Mouse (Mus musculus) spleen, postnatal 10 days (tissue): ENCODE measurements around the gene Sdk1.

Source experiments
- DNase-seq, 2 experiments: peaks; one replicate each; pipeline ENCODE4 v3.0.0; 2021 to 2022; ENCODE audit warnings: low spot score in 2 of 2

The Sdk1 gene

DNA sequence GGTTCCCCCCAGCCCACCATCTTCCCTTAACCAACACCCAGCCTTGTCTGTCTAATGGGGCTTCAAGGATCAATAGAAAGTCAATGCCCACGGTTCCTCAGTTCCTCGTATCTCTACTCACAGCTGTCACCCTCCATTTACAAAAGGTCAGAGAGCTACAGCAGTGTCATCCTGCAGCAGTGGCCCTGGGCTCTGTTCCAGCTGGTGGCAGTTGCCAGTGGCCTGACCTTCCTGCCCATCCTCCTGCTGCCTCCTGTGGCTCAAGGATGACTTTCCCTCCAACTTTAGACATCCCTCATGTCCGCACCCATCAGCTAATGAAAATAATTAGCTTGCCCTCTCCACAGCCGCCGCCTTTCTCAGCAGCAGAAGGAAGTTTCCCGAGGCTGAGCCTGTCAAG, 759.8 kb downstream of the Sdk1 start:
- DNase-seq = no peak

DNA sequence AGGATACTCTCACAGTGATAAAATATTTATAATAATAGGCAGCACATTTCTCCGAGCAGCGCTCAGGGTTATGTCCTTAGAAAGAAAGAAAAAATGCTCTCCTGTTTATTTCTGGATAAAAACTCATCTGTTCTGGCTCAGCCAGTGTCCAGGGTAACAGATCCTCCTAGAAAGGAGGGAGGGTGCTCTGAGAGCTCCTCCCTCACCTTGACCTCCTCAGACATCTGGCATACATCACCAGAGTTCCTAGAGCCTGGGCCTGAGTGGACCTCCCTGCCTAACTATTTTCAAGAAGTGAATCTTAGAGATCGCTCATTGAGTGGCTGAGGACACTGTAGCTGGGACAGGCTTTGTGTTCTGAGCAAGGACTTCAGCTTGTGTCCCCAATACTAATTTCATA, 760.7 kb downstream of the Sdk1 start:
- DNase-seq = no peak

DNA sequence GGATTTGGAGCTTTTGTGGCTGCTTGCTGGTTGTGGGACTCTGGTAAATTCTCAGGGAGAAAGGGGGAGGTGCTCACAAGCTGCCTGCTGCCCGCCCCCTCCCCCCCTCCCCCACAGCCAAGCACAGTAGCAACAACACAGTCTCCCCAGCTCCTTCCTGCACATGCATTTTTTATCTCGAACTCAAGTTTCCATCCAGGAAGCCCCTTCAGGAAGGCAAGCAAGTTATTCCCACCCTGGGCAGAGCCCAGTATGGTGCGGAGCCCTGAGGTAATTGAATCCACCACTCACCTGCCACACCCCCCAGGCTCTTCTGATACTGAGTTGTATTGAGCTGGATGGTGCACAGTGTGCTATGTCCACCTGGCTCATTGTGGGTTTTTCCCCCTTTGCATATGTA, 768.9 kb downstream of the Sdk1 start:
- no peak for DNase-seq

DNA sequence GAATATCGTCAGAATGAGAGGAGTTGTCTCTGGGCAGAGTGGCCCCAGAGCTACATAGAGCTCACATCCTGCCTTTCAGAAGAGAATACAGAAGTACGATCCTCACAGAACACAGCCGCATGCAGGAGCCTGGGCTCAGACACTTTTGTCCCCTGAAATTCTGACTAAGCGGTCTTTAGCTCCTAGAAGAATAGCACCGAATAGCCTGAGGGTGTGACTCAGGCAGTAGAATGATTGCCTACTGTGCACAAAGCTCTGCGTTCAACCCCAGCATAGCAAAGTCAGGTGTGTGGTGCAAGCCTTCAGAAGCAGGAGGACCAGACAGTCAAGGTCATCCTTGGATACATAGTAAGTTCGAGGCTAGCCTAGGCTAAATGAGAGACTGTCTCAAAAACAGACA, 775.7 kb downstream of the Sdk1 start:
- no peak for DNase-seq

DNA sequence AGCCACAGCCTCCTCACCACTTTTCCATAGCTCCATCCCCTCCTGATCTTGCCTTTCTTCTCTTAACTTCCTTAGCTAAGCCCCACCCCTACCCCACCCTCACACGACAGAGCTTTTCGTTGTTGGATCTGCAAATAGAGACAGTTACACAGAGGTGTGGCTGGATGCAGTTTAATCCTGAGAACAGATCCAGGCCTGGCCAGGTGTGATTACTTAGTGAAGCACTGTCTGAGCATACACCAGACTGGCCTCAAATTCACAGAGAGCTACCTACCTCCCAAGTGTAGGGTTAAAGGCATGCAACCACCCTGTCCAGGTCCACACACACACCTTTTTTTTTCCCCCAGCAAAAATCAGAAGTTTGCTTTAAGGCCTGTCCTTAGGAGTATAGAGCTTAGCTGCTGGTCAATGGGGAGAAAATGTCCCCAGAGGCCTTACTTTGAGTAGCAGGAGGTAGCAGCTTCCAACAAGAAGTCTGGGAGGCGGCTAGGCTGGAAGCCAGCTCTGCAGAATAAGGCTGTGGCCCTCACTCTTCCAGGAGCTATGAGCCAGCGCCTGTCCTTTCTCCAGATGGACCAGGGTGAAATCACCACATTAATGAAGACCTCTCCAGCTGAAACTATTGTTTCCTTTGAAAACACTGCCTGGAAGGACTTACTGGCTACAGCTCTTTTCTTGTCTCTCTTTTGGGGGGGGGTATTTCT, 781.7 kb downstream of the Sdk1 start:
- DNase-seq = no peak

DNA sequence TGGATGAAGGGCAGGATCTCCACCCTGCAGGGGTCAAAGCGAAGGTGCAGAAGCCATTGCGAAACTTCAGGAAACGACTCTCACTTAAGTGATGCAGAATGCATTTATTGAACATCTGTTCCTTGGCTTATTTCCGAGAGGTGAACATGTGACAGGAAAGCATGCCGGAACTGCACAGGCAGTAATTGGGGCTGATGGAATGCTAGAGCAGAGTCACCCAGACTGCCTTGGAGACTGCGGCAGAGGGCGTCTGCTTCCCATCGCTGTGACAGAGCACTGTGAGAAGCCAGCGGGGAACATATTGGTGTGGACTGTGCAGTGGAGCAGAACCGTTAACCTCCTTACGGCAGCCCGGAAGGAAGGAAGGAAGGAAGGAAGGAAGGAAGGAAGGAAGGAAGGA, 783.2 kb downstream of the Sdk1 start:
- DNase-seq = no peak

DNA sequence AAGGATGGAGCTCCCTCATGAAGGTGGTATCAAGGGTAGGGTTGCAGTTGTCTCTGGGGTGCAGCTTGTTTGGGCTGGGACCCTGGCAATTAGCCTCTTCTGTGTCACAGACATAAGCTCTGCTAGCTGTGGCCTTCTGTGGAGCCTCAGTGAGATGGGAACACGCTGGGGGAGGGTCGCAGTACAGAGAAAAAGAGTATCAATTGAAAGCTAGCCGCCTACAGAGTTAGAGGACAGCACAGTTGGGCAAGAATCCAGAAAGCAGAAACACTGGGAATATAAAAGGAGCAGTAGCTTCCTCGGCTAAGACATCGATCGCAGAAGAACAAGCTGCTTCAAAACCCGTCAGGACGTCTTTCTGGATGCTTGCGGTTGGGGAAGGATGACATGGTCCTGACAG, 795.2 kb downstream of the Sdk1 start:
- DNase-seq = no peak

DNA sequence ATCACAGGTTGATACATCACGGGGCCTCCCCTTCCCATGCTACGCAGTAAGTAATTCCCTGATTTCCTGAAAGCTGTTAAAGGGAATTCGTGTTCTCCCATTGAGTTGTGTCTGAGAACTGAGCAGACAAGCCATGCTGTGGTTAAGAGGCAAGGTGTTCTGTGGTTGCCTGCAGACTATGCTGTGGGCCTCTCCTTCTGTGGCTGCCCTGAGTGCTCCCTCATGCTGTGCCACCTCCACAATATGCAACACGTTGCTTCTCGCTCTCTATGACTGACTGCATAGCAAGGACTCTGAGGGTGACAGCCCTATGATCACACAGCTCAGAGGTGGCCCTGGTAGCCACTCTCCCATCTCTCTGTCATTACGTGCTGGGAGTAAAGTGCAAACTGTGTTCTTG, 797.9 kb downstream of the Sdk1 start:
- no peak for DNase-seq

DNA sequence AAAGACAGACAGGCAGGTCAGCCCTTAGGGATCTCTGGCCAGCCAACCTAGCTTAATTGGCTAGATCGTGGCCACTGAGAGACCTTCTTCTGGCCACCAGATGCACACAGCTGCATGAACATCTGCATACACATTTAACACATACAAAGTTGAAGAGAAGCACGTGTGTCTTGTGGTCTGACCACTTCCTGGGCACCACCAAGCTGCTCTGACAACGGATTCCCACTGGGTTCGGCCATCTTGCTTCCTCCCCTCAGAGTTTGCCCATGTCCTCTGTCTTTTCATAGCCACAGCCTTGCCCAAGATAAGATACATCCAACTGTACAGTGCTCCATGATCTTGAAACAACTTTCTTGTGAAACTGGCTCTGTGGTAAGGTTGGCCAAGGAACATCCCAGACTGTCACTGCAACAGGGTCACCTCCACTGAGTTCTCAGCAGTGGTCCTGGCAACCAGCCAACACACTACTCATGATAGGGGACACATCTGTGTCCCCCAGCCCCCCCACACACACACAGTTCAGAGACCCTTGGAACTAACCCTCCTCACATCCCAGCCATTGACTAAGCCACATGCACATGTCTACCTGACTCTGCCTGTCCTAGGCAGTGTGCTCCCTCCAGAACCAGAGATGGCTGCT, 798.7 kb downstream of the Sdk1 start:
- DNase-seq = peak in 1 of 2 experiments; percentile 50

DNA sequence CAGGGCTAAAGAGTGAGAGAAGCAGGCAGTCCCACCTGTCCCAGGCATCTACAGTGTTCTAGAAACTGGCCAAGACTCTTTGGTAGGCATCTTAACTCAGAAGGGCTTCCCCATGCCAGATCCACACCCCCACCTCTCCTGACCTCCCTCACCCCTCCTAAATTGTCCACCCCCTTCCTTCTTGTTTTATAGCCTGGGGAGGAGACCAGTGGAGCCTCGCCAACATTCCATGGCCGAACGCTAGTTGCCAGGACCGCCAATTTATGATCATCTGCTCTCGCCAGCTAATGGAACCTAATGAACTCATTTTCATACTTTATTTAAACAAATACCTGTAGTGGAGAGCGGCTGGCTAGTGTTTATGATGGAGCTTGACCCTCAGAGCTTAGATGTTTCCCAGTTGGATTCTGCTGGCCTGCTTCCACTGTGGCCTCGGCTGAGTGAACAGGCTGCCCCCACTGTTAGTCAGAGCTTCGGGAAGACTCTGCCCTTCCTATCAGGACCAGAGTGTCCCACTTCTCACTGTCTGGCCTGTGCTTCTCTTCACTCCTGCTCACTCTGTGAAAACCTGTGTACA, 800.0 kb downstream of the Sdk1 start:
- no peak for DNase-seq

DNA sequence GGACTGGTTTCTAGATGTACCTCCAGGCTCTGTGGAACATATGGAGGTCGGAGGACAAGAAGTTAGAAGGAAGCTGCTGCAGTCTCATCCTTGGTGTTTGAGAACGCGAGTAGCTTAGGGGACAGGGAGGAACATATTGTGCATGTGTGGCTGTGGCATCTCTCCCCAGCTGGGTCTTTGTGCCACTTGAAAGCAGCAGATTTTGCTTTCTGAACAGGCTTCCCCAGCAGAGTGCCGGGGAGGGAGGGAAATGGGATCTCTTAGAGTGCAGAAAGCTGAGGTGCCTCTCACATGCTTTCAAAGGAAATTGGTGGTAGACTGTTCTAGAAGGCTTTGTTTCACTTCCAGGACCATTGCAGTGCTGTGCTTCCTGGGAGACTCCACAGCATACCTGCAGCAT, 820.5 kb downstream of the Sdk1 start:
- no peak for DNase-seq

DNA sequence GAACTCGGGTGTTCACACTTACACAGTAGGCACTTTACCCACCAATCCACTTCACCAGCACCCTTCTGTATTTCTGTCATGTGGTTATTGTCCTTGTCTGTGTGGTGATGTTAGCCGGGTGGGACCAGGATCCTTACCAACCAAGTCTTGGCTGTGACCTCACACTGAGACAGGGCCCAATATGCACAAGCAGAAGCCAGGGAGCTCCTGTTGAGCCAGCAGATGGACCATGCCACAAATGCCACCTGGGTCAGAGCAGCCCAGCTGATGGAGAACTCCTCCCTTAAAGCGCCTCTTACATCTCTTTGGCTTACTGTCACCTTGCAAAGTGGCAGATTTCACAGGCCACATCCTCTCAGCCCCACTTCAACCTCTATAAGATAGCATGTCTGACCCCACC, 830.0 kb downstream of the Sdk1 start:
- no peak for DNase-seq

DNA sequence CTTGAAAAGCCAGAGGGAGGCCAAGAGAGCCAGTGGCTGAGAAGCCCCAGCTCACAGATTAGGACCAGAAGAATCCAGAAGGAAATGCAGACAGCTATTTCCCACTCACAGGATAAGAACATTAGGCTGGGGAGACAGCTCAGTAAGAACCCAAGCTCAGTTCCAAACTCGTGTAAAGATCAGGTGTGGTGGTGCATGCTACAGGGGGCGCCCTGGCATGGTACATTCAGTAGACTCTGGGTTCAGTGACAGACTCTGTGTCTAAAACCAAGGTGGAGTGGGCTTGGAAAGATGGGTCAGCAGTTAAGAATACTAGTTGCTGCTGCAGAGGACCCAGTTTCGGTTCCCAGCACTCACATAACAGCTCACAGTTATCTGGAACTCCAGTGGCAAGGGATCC, 832.6 kb downstream of the Sdk1 start:
- DNase-seq = no peak

DNA sequence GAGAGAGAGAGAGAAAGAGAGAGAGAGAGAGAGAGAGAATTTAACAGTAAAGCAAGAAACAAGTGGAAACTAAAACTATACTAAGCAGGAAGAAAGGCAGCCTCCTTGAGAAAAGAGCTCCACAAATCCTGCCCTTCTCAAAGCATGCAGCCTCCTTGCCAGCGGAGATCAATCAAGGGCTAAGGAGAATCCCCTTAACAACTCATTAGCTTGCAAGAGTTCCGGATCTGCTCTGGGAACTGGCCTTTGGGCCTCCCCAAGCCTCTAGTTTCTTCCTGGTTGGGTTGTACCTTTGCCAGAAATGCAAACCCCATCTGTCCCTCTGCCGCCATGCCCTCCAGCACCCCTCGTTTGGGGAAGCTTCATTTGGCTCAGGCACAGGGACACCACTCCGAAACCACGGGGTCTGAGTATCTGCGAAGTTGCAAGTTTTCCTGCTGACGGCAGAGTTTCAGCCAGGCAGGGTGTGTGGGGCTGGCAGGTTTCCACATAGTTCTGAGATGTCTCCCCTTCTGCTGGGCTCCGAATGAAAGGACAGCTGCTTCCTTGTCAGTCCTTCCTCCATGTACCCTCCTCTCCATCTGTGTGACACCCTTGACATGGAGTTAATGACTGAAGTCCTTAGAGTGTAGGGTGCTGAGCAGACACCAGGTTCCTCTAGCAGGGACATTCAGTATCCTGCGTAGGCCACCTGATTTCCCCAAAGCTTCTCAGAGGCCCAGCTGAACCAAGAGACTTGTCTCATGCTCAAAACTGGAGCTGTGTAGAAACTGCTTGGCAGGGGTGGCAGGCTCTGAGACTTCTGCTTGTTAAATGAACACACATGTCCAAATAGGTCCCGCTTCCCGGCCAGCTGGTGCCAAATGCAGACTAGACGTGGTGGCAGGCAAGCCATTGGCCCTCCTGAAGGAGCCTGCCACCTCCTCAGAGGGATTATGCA, 833.5 kb downstream of the Sdk1 start:
- peak in 1 of 2 experiments; percentile 14 for DNase-seq

DNA sequence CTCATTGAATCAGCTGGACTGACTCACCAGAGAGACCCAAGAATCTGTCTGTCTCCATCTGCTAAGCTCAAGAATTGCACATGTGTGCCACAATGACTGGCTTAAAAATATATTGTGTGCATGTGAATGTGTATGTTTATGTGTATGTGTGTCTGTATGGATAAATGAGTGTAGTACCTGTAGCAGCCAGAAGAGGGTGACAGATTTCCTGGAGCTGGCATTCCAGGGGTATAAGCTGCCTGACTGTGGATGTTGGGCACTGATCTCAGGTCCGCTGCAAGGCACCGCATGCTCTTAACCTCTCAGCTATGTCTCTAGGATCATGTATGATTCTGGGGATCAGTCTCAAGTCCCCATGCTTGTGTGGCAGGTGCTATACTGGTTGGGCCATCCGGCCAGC, 839.4 kb downstream of the Sdk1 start:
- no peak for DNase-seq

DNA sequence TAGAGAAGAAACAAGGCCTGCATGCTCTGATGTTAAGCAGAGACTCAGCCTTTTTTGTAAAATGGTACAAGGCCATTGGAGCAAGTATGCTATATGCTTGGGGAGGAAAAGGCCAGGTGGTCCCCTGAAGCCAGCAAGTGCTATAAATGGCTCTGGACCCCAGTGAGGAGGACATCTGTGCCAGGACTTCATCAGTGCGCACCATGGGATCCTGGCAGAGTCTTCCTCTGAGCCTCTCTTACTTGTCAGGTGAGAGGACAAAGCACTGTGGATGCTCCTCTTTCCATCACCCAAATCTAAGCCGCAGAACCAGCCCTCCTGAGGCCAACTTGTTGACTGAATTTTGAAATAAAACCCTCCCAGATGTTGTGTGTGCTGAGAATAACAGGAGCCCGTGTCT, 839.8 kb downstream of the Sdk1 start:
- no peak for DNase-seq

DNA sequence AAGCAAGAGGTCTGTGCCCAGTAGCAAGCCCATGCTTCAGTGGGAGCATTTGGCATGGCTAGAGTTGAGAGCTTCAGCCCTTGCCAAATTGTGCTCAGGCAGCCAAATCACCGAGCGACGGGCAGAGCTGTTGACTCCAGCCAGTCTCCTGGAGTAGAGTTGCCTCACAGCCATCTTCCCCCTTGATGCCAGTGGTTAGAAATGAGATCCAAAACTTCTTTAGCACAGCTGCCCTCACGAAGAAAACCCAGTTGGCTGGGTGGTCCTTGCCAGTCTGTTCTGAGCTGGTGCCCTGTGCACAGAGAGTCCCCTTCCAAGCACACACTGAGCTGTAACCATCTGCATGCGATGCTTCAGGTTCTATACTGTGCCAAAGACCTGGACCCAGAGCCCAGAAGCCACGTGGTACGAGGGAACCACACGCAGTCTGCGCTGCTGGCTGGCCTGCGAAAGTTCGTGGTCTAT, 855.1 kb downstream of the Sdk1 start:
- DNase-seq = no peak

DNA sequence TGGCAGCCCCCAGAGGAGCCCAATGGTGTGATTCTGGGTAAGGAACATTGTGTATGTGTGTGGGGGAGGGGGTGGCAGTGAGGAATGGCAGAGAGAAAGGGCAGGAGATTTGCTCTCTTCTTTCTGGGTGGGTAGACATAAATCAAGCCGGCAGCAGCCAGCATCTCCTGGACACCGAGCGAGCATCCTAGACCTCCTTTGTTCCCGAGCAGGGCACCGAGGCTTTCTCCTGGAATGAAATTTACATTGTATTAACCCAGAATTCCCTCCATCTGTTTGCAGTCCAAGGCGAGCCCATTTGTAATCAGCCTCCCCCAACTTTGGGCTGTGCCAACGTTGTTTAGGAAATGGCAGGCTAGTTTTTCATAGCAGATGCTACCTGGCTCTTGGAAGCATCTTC, 858.9 kb downstream of the Sdk1 start:
- DNase-seq = no peak

DNA sequence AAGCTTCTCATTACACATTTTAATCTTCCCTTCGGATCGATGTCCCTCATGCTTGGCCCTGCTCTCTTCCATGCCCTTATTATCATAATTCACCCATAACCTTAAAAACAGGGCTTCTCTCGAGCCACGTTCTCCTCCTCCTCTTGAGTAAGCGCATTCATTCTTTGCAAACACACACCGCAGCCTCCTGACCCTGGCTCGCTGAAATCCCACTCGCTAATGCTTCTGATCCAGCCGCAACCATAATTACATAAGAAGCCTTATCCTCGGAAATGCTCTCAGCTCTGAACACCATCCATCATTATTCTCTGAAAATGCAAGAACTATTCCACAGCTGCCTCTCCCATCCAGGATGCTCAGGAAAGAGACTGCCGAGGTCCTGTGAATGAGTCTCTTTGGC, 866.1 kb downstream of the Sdk1 start:
- no peak for DNase-seq

DNA sequence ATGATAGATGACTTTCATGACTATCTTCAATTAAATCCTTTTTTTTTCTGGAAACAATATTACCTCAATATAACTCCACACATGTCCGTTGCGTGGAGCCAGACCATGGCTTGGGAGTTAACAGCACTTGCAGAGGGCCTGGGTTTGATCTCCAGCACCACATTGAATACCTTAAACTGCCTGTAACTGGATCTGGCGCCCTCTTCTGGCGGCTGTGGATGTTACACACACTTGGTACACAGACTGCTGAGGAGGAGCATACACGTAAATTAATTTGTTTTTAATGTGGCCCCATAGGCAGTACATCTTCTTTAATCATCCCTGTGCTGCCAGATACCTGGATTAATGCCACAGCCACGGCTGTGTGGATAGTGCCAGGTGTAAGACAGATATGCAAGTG, 870.7 kb downstream of the Sdk1 start:
- no peak for DNase-seq

DNA sequence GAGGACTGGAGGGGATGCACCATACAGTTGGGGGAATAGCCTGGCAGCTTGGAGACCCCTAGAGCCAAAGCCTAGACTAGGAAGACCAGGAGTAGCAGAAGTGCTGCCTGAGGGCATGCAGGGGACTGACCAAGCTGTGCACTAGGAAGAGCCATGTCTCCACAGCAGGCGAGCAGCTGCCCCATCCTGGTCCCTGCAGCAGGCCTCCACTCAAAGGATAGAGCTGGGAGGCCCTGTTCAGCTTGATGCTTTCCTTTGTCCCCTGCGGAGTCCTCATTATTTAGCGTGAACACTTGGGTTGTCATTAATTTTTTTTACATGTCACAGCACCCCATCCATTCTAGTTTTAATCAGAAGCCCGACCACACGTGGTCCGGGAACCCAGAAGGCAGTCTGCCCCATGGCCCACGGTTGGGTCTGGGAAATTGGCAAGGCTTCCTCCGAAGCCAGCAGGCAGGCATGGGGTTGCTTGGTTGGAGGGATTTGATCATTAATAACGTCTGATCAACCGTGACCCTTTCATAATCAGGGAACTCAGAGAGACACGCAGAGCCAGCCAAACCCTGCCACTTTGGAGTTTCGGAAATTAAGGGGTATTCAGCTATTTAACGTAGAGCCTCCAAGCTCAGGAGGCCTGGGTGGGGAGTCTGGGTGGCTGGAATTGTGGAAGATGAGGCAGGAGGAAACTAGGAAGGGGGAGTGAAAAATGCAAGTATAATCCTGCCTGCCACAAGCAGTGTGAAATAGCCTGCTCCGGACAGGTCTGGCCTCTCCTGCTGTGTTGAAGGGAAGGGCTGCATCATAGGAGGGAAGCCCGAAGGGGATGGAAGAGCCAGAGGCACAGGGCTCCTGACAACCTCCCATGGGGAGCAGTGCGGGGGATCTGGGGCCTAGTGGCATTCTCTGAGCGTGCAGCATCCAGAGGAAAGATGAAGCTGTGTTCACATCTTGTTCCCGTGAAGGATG, 872.2 kb downstream of the Sdk1 start:
- DNase-seq = no peak
